Mouse (Mus musculus): Measurements from ENCODE around the gene Olig1.
"Not testable (repeated sequence)": the region's sequence is repeated elsewhere in the genome, so short reads cannot be mapped to it uniquely, and the experiment has no call there.

Gene Olig1

DNA sequence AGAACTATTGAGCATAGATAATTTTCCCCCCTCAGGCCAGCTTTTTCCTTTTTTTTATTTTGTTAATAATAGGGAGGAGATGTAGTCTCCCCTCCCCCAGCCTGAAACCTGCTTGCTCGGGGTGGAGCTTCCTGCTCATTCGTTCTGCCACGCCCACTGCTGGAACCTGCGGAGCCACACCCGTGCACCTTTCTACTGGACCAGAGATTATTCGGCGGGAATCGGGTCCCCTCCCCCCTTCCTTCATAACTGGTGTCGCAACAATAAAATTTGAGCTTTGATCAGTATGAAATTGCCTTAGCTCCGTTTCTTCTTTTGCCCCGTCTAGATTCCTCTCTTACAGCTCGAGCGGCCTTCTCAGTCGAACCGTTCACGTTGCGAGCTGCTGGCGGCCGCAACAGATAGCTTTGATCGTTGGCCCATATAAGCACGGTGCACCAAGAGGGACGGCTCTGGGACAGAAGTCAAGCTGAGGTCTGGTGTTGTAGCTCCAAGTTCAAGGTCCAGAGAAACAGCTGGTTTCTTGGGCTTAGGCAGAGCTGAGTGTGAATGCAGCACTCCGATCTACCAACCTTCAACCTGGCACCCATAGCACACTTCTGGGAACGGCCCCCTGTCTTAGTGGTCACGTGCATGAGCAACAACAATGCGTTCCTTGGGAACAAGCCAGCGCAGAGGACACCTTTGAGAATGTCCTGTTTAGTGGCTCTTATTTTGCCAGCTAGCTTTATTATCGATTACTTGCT is 14.0 kb upstream of the Olig1 start:
- not testable (repeated sequence) for DNase-seq

GRCm38 (mm10) chr16:91258956-91259355 is 10.6 kb upstream of the Olig1 start:
- no peak for DNase-seq

DNA sequence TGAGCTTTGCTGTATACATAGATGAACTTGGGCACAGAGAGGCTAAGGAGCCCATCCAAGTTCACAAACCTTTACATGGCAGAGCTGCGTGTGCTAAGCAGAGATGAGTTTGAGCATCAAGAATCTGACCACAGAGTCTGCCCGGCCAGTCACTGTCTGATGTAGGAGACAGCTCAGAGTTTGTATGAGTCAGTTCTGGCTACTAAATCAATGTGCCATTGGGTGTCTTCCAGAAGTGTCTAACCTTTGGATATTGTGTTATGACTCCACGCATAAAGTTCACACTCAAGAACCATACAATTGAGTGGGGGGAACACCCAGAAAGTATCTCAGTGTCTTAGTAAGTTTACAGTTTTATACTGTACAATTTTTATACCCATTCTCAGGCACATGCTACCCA is 8.7 kb upstream of the Olig1 start:
- DNase-seq = no peak

DNA sequence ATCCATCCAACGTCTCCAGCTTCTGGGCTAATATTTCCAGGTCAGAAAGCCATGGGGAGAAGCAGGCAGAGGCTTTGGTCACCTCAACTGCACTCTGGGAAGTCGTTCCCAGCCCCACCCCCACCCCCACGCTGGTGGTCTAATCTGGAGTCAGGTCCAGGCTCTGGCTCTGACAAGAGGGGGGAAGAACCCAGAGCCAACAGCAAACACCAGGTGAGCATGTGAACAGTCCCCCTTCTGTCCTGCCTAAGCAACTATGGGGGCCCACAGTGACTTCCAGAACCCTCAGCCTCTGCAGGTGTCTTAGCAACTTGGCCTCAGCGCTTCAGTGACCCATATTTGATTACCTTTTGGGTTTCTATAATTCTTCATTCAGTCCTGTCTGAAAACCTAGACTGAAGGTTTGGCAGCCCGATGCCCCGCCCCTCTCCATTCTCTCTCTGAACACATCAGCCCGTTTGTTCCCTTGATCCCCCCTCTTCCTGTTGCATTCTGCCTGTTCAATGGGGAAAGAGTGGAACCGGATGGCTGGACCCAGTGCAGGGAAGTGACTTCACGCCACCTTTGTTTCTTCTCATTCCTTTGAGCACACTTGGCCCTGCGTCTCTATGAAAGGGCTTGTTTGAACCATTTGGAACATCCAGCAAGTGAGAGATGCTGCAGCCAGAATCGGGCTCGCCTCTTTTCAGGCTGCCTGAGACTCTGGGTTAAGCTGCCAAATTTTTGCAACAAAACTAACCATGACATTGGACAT is 6.9 kb upstream of the Olig1 start:
- peak; percentile 52 for DNase-seq

- DNase-seq = peak; percentile 89
These were observed 3.6 kb upstream of the Olig1 start for GRCm38 (mm10) chr16:91265972-91266371.

DNA sequence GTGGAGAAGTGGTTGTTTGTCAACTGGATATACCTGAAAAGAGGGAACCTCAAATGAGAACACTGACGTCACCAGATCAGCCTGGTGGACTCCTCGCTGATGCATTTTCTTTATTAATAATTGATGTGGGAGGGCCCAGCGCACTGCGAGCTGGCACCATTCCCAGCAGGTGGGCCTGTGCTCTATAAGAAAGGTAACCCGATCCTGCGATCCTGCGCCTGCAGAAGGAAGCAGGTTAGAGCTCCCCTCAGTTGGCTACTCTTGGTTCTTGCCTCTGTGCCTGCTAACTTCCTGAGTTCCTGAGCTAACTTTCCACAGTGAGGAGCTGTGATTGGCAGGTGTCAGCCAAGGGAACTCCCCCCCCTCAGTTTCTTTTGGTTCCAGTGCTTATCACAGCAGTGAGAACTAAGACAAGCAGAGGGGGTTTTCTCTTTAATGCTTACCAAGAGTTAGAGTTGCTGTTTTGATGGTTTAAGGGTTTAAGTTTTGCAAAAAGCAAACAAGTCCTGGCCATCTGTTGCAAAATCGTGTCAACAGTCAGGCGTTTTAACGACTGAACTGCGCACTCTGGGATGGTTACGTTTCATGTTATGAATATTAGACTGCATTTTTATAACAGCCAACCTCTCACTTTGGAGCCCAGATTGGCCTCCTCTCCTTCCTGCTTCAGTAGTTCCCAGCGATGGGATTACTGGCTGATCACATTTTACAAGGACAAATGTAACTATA is 684 bp upstream of the Olig1 start:
- no peak for DNase-seq

- no peak for DNase-seq
These were observed 820 bp downstream of the Olig1 start for GRCm38 (mm10) chr16:91270212-91270971.

- DNase-seq = no peak
These were observed 1.5 kb downstream of the Olig1 start for GRCm38 (mm10) chr16:91270982-91271549.

DNA sequence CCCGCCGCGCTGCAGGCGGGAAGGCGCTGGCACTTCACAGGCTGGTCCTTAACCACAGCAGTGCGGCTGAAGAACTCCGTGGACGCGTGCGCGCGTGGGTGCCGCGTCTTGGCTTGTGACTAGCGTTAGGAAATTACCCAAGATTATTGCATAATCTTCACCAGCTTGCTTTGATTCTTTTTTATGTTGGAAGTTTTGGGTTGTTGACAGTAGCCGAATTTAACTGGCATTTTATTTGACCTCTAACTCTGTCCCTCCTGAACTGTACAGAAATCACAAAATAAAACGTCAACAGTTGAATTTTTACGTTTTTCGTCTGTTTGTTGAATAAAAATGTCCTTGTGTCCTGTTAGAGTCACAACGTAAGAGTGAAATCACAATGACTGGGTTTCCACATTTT is 2.1 kb downstream of the Olig1 start:
- DNase-seq = peak; percentile 23

DNA sequence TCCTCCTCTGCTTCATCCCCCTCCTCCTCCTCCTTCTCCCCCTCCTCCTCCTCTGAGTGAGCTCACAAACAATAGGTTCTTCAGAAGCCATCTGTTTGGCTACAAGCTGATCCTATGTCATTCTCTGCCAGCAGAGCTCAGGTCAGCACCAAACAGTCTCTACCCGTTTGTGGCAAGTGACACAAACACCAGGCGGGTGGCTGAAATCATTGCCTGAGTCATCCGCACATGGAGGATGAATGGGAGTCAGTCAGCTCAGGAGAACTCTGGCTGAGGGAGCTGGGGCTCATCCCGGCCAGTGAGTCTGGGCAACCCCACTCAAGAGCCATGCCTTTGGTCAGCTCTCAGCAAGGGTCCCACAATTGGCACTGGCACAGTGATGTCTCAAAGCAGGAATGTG is 10.9 kb downstream of the Olig1 start:
- peak; percentile 82 for DNase-seq

DNA sequence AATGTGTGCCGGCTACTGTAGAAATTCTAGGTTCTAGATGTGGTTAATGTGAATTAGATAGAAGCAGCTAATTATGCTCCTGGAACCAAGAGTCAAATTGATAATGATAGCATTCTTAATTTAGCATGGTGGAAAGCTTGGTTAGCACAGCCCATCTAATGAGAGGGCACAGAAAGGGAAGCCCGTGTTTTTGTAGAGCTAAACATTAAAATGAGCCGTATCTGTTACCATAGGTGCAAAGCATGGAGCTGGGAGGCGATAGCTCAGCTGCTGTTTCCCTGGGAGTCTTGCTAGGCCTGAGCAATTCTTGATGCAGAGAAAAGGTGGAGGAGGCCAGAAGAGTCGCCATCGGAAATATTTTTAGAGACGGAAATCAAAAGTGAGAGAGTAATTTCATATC is 22.5 kb downstream of the Olig1 start:
- DNase-seq = no peak

GRCm38 (mm10) chr16:91292719-91293333 is 23.3 kb downstream of the Olig1 start:
- no peak for DNase-seq

- no peak for DNase-seq
These were observed 28.2 kb downstream of the Olig1 start for GRCm38 (mm10) chr16:91297726-91298125.

- DNase-seq = no peak
These were observed 29.8 kb downstream of the Olig1 start for GRCm38 (mm10) chr16:91299412-91299811.

DNA sequence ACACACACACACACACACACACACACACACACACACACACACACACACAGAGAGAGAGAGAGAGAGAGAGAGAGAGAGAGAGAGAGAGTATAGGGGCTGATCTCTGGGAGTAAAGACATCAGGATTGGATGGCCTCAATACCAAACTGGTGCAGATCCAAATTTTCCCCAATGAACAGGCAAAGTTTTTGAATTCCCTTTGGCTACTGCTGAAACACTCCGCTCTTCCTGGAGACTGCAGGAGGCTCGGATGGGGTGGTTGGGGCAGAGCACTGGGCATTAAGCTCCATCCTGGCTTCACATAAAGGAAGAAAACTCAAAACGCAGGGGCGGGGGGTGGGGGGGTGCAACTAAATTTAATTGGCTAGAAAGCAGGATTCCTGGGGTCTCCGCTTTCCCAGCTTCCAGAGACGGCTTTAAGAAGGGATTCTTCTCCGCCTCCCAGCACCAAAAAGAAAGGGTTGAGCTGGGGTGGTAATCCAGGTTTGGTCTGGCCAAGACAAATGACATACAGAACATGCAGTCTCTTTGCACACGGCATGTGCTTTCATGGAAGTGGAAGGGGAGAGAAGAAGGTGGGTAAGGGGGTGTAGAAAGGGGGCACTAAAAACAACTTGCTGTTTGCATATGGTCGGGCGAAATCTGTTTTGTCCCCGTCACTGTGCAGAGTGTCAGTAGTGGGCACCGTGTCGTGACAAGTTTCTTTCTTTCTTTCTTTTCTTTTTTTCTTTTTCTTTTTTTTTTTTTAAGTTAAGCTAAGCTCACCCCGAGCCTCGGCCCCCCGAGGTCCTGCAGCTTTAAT is 31.3 kb downstream of the Olig1 start:
- no peak for DNase-seq

DNA sequence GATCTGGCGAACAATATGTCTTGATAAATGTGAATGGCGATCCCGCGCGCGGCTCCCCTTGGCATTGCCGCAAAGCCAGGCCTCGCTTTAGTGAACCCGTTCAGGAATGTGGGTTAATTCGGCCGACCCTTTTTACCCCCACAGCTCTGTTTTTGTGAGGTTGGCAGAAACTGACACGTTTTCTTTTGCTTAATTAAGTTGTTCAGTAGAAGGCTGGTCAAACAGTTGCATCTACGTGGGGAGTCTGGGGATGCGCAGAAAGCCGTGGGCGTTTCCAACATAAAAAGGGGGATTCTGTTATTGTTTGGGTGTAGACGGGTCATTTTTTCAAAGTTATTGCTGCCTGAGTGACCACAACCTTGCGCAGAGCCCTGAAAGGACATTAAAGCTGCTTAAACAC is 31.9 kb downstream of the Olig1 start:
- no peak for DNase-seq

GRCm38 (mm10) chr16:91303776-91304709 is 34.5 kb downstream of the Olig1 start:
- peak; percentile 77 for DNase-seq

DNA sequence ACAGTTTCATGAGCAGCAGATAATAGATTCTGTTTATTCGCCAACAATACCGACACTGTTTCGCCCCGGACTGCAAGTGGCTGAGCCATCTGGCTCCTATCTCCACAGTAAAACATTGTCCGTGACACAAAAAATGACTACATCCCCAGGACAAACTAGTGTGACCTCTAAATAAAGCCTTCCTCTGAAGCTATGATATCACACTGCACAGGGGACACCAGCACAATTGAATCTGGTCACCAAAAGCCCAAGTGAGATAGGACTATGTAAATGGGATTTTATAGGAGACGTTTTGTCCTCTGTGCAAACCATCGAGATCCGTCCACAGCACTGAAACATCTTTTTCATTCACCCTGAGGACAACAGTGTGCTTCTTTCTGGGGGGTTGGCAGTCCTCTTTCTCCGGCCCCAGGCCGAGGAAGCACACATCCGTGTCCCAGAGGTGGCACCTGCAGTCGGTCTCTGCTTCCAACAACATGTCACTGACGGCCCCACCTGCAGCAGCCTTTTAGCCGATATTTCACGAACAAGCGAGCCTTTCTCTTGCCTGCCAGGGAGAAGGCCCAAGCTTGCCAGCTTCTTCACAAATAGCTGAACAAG is 36.0 kb downstream of the Olig1 start:
- peak; percentile 85 for DNase-seq

DNA sequence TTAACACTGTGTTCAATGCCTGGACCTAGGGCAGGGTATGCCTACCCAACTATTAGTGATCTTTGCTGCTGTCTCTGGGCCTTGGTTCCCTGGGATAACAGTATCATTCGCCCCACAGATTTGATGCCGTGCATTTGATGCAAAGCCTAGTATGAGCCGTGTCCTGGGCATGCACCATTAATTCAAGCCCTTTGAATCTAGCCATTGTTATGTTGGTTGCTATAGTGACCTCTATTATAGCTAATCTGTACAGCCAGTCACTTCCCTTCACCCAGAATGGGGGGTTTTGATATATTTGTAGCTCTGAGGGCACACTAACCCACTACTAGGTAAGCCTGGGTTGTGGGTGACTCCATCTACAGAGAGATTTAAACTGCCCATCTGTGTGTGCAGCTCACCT is 40.3 kb downstream of the Olig1 start:
- DNase-seq = no peak

GRCm38 (mm10) chr16:91312921-91313320 is 43.3 kb downstream of the Olig1 start:
- DNase-seq = no peak

Data from layer of hippocampus, adult 9-11 months (tissue).